Mouse (Mus musculus) left cerebral cortex, postnatal 25 days (tissue): ENCODE results near the gene Ftsj1. TPM values are rescaled to one million over a fixed set of nuclear protein-coding genes. Genes with fewer than 3 reads are reported as not detected.

Source experiments
- DNase-seq, 2 experiments: peaks; one replicate each; pipeline ENCODE4 v3.0.0; 2022; ENCODE audit warnings: low spot score in 2 of 2, mixed read lengths in 1 of 2
- intact Hi-C: fragments of 180-260 bp; cut with DNase I; formaldehyde crosslinking; loops from one replicate; pipeline ENCODE4 v1.15.1; 2025
- total RNA-seq, 2 experiments: library from RNA; stranded (reverse); gene quantifications; 2 replicates each; pipeline ENCODE4 v1.2.3; 2021

Ftsj1 gene
- total RNA-seq: 10 to 100 TPM; 20.2 to 25.9 TPM

DNA sequence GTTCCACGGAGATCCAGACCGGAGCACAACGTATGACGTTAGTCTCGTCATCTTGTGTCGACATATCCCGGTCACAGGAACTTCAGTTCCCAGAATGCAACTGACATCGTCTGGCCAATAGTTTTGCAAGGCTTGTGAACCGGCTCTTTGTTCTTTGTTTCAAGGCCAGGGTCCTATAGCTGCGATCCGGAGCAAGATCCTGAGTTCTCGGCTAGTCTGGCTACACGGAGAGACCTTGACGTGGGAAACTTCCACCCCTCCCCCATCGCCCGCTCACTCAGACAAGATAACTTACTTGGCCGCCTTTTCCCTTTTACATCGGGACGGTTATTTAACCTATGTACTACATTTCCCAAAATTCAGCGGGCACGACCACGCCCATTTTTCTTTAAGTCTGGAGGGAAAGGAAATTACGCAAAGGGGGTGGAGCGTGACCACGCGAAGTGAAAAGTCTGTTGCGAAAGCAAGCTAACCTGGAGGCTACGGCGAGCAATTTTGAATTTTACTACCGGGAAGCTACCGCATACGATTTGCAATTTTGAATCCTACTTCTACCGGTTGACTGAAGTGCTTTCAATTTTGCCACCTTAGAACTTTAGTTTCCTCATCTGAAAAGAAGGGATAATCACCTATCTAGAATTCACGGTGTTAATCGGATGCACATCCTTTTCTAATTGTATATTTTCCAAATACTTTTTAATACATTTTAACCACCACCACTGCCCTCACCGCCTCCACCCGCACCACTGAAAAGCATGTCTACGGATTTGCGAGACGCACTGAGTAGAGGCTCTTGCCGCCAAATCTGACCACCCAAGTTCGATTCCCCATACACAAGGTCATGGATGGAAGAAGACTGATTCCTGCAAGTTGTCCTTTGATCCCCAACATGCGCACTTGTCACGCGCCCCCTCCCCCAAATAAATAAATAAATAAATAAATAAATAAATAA lies at the start of gene Ftsj1:
TSS of gene Ftsj1 (minus strand) at position 73 of the 952 bp plus-strand sequence.
- DNase-seq: peak; percentile 84 to 92
- intact Hi-C loops: loop anchor here (5.0 kb wide), 1 partner anchor 60 kb away; the partner anchor contains the start of gene Ebp

DNA sequence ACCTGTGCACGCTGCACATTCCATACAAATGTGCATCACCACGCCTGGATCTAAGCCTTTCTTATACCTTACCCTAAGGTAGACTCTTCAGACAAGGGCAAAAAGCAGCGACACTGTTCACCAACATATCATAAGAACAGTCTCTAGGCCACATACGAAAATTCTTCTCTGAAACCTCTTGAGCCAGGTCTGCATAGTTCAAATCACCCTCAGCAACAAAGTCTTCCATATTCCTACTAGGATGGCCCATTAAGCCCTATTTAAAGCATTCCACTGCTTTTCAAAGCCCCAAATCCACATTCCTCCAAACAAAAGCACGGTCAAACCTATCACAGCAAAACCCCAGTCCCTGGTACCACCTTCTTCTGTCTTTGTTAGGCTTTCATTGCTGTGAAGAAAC lies 36.4 kb upstream of the Ftsj1 start:
- intact Hi-C loops: no loop called here
- no peak for DNase-seq

DNA sequence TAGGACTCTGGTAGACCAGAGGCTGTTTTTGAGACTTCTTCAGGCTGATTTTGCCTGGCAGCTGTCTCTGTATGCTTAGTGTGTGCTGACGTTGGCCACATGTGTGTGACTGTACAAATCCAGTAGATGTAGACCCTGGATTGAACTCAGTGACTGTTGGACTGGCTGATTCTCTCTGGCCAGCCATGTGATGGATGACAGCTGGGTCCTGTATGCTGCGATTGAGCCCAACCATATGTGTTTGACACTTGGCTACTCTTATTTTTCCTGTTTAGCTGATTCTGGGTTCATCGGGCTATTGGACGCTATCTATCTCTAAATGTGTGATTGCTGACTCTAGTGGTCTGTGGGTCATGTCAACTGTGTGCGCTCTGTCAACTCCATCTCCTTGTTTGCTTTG lies 21.9 kb upstream of the Ftsj1 start:
- intact Hi-C loops: no loop called here
- DNase-seq: no peak

- DNase-seq: no peak
- intact Hi-C loops: no loop called here
These were observed 19.8 kb upstream of the Ftsj1 start for GRCm38 (mm10) chrX:8272000-8272399.

DNA sequence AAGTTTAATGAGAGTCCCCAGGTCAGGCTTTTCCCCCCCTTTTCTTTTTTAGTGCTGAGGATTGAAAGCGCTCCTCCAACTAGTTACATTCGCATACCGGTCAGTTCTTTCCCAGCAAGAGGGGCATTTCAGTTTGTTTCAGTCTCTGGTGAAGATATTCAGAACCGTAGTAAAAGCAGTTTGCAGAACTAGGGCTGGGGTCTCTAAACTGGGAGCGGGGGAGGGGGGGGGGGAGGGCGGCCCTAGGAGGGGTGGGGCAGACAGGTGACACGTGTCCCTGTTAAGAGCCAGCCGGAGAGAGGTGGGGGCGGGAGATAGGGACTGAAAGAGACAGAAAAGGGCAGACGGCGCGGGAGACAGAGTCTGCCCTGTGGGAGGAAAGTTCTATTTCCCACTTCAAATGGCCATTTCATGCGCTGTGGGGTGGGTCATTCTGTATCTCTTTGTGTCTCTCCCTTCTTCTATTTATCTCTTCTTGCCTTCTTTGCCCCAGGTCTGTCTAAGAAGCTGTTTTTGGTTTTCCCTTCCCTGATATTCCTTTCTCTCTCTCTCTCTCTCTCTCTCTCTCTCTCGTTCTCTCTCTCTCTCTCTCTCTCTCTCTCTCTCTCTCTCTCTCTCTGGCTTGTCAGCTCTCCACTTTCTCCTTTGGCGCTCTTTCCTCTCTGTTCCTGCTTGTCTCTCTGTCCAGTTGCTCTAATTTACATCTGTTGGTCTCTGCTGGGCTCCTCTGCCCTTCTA lies 19.0 kb upstream of the Ftsj1 start, which contains the start of gene Slc38a5:
TSS of gene Slc38a5 (plus strand) at position 51 of the 738 bp plus-strand sequence.
- no peak for DNase-seq
- intact Hi-C loops: no loop called here

- intact Hi-C loops: no loop called here
- no peak for DNase-seq
These were observed 12.0 kb upstream of the Ftsj1 start for GRCm38 (mm10) chrX:8264222-8264621.

DNA sequence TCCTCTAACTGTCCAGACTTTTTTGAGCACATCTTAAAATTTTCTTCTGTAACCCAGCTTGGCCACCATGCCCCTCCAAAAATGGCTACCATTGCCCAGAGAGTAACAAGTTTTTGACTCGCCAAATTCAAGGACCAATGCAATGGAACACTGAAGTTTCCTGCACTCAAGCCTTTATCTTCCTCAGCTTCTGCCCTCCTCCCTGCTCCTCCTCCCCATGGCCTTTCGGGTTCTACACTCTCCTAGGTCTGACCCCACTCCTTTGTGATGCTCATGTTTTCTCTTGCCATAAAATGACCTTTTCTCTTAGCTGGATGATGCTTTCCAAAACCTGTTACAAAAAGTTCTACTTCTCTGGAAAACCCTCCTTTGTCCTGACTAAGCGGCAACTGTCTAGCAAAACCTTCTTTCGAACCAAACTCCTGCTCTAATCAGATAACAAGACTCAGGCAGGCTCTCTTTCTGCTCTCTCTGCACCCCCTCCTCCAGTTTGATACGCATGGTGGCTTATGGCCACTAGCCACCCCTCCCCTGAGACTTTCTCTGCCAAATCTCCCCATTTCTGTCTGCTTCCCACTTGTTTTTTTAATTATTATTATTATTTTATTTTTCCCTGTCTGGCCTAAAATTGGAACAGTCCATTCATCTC lies 11.1 kb upstream of the Ftsj1 start:
- no peak for DNase-seq
- intact Hi-C loops: no loop called here

DNA sequence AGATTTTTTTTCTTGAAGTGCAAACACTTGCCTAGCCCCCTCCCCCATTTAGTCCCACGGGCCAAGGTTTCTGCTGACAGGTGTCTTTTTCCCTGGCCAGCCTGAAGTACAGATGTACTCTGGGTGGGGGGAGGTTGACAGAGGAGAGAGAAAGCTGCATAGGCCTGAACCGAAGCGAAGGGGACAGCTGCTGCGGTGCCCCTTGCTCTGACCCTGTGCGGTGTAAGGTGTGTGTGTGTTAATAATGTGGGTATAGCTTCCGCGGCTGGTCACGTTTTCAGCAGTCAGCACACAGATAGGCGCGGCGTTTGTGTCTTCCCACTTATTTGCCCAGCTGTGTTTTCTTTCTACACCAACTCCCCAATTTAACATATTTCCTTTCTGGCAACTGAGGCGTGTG lies 7.3 kb upstream of the Ftsj1 start:
- intact Hi-C loops: no loop called here
- no peak for DNase-seq

DNA sequence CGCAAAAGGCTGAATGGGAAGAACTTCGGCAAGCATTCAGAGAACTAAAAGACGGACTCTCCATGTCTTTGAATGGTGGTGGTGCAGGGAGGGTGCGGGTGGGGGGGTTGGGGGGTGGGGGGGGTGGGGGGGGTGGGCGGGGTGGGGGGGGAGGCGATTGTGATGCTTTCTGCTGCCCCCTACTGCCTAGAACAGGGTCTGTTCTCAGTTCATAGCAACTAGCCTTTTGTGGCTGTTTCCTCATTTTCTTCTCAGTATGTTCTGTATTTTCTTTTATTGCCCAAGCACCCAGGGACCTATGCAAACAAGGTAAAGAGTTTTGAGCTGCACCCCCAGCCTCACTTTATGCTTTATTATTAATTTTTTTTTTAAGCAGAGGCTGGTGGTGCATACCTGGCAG lies 3.6 kb upstream of the Ftsj1 start:
- DNase-seq: no peak
- intact Hi-C loops: no loop called here

GRCm38 (mm10) chrX:8253711-8254110 lies 1.5 kb upstream of the Ftsj1 start:
- intact Hi-C loops: loop anchor here (5.0 kb wide), 1 partner anchor 61 kb away; the partner anchor contains the start of gene Ebp

GRCm38 (mm10) chrX:8251789-8252333 lies 345 bp downstream of the Ftsj1 start:
- no peak for DNase-seq
- intact Hi-C loops: loop anchor here (5.0 kb wide), 1 partner anchor 60 kb away; the partner anchor contains the start of gene Ebp

More at GRCm38 (mm10) chrX:8253711-8254110, 1.5 kb upstream of the Ftsj1 start:
- no peak for DNase-seq

GRCm38 (mm10) chrX:8248542-8249120 lies 3.6 kb downstream of the Ftsj1 start:
- intact Hi-C loops: no loop called here
- no peak for DNase-seq

DNA sequence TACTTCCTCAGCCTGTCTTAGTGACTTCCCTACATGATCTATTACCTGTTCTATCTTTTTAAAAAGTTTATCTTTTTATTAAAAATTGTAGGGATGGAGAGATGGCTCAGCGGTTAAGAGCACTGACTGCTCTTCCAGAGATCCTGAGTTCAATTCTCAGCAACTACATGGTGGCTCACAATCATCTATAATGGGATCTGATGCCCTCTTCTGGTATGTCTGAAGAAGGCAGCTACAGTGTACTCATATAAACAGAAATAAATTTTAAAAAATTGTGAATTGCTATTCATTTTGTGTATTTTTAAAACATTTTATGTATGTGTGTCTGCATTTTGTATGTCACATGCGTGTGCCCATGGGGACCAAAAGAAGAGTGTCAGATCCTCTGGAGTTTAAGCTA lies 4.5 kb downstream of the Ftsj1 start:
- intact Hi-C loops: no loop called here
- no peak for DNase-seq

GRCm38 (mm10) chrX:8238804-8239395 lies 13.3 kb downstream of the Ftsj1 start:
- intact Hi-C loops: no loop called here

DNA sequence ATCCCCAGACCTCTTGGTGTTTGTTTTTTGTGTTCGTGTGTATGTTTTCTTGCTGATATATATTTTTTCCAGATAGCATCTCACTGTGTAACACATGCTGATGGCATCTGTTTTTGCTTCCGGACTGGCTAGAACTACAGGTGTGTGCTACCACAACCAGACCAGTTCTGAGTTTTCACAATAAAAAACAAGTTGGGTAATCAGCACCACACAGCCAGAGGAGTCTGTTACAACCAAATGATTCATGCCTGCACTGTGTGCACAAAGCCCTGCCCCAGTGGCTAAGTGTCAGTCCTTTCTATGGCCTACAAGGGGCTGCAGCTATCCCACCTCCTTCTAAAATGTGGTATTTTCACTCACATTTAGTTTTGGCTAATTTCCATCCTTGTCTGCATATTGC lies 15.5 kb downstream of the Ftsj1 start:
- intact Hi-C loops: no loop called here

More at GRCm38 (mm10) chrX:8238804-8239395, 13.3 kb downstream of the Ftsj1 start:
- DNase-seq: no peak

DNA sequence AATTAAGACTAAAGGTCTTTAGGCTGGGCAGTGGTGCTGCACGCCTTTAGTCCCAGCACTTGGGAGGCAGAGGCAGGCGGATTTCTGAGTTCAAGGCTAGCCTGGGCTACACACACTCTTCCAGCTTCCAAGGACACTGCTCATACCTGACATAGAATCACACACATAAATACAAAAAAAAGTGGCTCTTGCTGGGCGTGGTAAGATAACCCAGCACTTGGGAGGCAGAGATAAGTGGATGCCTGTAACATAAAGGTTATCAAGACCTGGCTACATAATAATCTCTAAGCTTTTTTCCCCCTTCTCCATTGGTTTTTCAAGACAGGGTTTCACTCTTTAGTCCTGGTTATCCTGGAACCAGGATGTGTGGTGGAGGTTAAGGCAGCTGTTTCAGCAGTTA lies 18.6 kb downstream of the Ftsj1 start:
- intact Hi-C loops: no loop called here
- DNase-seq: no peak

More for the DNA sequence above, 15.5 kb downstream of the Ftsj1 start:
- DNase-seq: no peak

- no peak for DNase-seq
- intact Hi-C loops: no loop called here
These were observed 21.9 kb downstream of the Ftsj1 start for GRCm38 (mm10) chrX:8230272-8230671.

DNA sequence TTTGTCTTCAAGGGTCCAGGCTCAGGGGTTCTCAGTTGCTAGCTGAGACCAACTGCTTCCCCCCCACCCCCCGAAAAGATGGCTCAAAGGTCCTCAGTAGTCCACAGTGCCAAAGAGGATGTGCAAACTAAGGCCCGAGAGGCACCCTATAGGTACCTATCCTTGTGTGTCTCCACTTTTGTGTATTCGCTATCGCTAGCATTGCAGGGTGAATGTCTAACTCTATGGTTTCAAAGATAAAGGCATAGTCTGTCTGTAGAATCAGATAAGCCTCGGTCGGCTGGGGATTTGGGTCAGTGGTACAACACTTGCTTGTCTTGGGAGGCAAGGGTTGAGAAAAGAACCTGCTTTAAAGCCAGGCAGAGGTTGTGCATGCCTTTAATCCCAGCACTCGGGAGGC lies 28.7 kb downstream of the Ftsj1 start:
- DNase-seq: no peak
- intact Hi-C loops: no loop called here
